In genomic region chr3:61012550-61012949, GRCm38 (mm10) we compare ENCODE assay signal across 27 mouse cellular contexts.
"Had no signal": no experiment of that assay in that cellular context is flagged by ENCODE, and none has a peak within 500 bp of the region (broad histone marks: within the 10 kb centered on the region; RNA-seq: fewer than 3 reads in every experiment).

No protein-coding gene starts in this region.

- H3K4me1 ChIP-seq: heart, embryonic 10.5 days; hindbrain, embryonic 12.5 days; kidney, embryonic 15.5 days; limb, embryonic 13.5 days; limb, embryonic 15.5 days; liver, embryonic 12.5 days had no signal

- DNase-seq: gastrocnemius, postnatal 14 days; gastrocnemius, postnatal 36 days; heart, adult 11 months; heart, adult 2 months; heart, postnatal 10 days; heart, postnatal 4 days; kidney, adult 11 months; kidney, adult 2 months; kidney, adult 9 months; kidney, postnatal 14 days; kidney, postnatal 36 days; layer of hippocampus, postnatal 36 days; left cerebral cortex, postnatal 4 days had no signal

- H3K9ac ChIP-seq: heart, embryonic 12.5 days; hindbrain, embryonic 12.5 days; hindbrain, embryonic 14.5 days; kidney, embryonic 15.5 days; limb, embryonic 13.5 days; limb, embryonic 15.5 days; liver, embryonic 12.5 days; liver, embryonic 14.5 days had no signal

- H3K4me3 ChIP-seq: heart, adult 2 months; heart, embryonic 10.5 days; heart, embryonic 12.5 days; hindbrain, embryonic 10.5 days; hindbrain, embryonic 12.5 days; kidney, embryonic 15.5 days; layer of hippocampus, adult 2 months; limb, embryonic 13.5 days; limb, embryonic 15.5 days; liver, embryonic 12.5 days had no signal

- H3K9me3 ChIP-seq: heart, embryonic 10.5 days; heart, embryonic 12.5 days; hindbrain, embryonic 10.5 days; hindbrain, embryonic 12.5 days; kidney, embryonic 15.5 days; limb, embryonic 13.5 days; limb, embryonic 15.5 days; liver, embryonic 12.5 days had no signal

- ATAC-seq: hindbrain, embryonic 16.5 days; inflammation-experienced regulatory T-cells, adult 6 months; liver, embryonic 12.5 days had no signal

- H3K27ac ChIP-seq: heart, adult 2 months; heart, embryonic 10.5 days; hindbrain, embryonic 10.5 days; hindbrain, embryonic 12.5 days; hindbrain, embryonic 14.5 days; kidney, embryonic 15.5 days; kidney, postnatal 0 days; layer of hippocampus, adult 2 months; limb, embryonic 13.5 days; limb, embryonic 15.5 days; liver, embryonic 12.5 days; liver, embryonic 14.5 days had no signal

- H3K36me3 ChIP-seq: heart, embryonic 10.5 days; heart, embryonic 12.5 days; hindbrain, embryonic 10.5 days; hindbrain, embryonic 12.5 days; kidney, embryonic 15.5 days; limb, embryonic 13.5 days; limb, embryonic 15.5 days; liver, embryonic 12.5 days had no signal

- H3K4me2 ChIP-seq: heart, embryonic 12.5 days; hindbrain, embryonic 12.5 days; hindbrain, embryonic 14.5 days; kidney, embryonic 15.5 days; limb, embryonic 13.5 days; limb, embryonic 15.5 days; liver, embryonic 12.5 days had no signal

- H3K27me3 ChIP-seq: heart, embryonic 12.5 days; hindbrain, embryonic 12.5 days; kidney, embryonic 15.5 days; limb, embryonic 13.5 days; limb, embryonic 15.5 days; liver, embryonic 12.5 days had no signal
